Mouse (Mus musculus) heart, adult 2 months (tissue): ENCODE measurements around the gene Gpx5. TPM values are rescaled to one million over a fixed set of nuclear protein-coding genes. Genes with fewer than 3 reads are reported as not detected.
A peak's percentile ranks its signal among the peaks of the same experiment; 100 is the strongest.

Experiments
- DNase-seq, 2 experiments: peaks; one replicate each; pipeline ENCODE4 v3.0.0; 2021
- H3K27ac ChIP-seq: fragments of 200-600 bp; 2 replicates; pipeline ENCODE4 v1.8.1; 2022
- H3K27me3 ChIP-seq: fragments of 200-500 bp; 2 replicates; pipeline ENCODE4 v1.6.1; 2012; ENCODE audit warnings: mild to moderate bottlenecking, low read length, inconsistent platforms, mixed read lengths; ENCODE audit not compliant: control insufficient read depth, insufficient read depth
- H3K36me3 ChIP-seq: fragments of 200-500 bp; 2 replicates; pipeline ENCODE4 v1.6.1; 2012; ENCODE audit warnings: low read length, inconsistent platforms; ENCODE audit not compliant: control insufficient read depth, insufficient read depth
- H3K4me1 ChIP-seq: fragments of 200-500 bp; 2 replicates; pipeline ENCODE4 v1.6.1; 2011; ENCODE audit warnings: low read length; ENCODE audit not compliant: control insufficient read depth, insufficient read depth
- H3K4me3 ChIP-seq: fragments of 200-600 bp; 2 replicates; pipeline ENCODE4 v1.8.1; 2022
- H3K79me2 ChIP-seq: fragments of 200-500 bp; replicated peaks from 2 replicates; pipeline ENCODE4 v1.6.1; 2012; ENCODE audit warnings: mild to moderate bottlenecking, inconsistent platforms, low read length, moderate library complexity, mixed read lengths; ENCODE audit not compliant: control insufficient read depth, insufficient read depth
- H3K9ac ChIP-seq: fragments of 200-500 bp; 2 replicates; pipeline ENCODE4 v1.6.1; 2012; ENCODE audit warnings: low read depth, mild to moderate bottlenecking, control low read depth, inconsistent platforms, low read length, mixed read lengths
- CTCF ChIP-seq: fragments of 200-600 bp; IDR thresholded peaks from 2 replicates; pipeline ENCODE4 v1.8.1; 2022; ENCODE audit warnings: antibody characterized with exemption, mild to moderate bottlenecking, moderate library complexity
- EP300 ChIP-seq: fragments of 200-500 bp; IDR thresholded peaks from 2 replicates; pipeline ENCODE4 v1.6.1; 2011; ENCODE audit warnings: low read depth, low read length, control low read depth; ENCODE audit not compliant: insufficient read depth
- POLR2A ChIP-seq: fragments of 200-500 bp; IDR thresholded peaks from 2 replicates; pipeline ENCODE4 v1.6.1; 2011; ENCODE audit warnings: mild to moderate bottlenecking, low read depth, low read length, control low read depth; ENCODE audit not compliant: insufficient read depth
- WGBS: fragments of 180-500 bp; shearing (Covaris S2); methylation state at CpG from one replicate; pipeline ENCODE4 v1.1.7; 2018; 5-methylcytosine and 5-hydroxymethylcytosine counted together
- intact Hi-C: fragments of 180-260 bp; cut with DNase I; formaldehyde crosslinking; loops from one replicate; pipeline ENCODE4 v1.15.1; 2025
- polyA plus RNA-seq: library from polyadenylated mRNA; depleted of rRNA; stranded (reverse); fragments of >200 nt; gene quantifications from 2 replicates; pipeline ENCODE4 v1.2.3, GENCODE M21; 2012; rRNA removed
- total RNA-seq, 2 experiments: library from RNA; stranded (reverse); gene quantifications; 2 replicates each; pipeline ENCODE4 v1.2.3; 2021

Gene Gpx5
- total and polyA plus RNA-seq, 3 experiments, result not detected

GRCm38 (mm10) chr13:21244089-21244488, 48.4 kb downstream of the Gpx5 start:
- intact Hi-C loops, result no loop called here
- TF ChIP-seq POLR2A, result no peak
- TF ChIP-seq CTCF, result no peak
- no peak for TF ChIP-seq EP300
- no peak overlapping the region for H3K9ac ChIP-seq
- H3K4me3 ChIP-seq, result no peak overlapping the region
- no peaks in the 10 kb centered on the region for H3K36me3 ChIP-seq
- 82% methylated on average over 5 of the region's 5 CpGs for WGBS
- H3K79me2 ChIP-seq, result no peaks in the 10 kb centered on the region
- H3K27ac ChIP-seq, result no peak overlapping the region
- peaks cover 3% of the 10 kb centered on the region; the same call in 1 of the 2 replicates for H3K27me3 ChIP-seq
- no peaks in the 10 kb centered on the region; the same call in 1 of the 2 replicates for H3K4me1 ChIP-seq
- DNase-seq, result no peak

GRCm38 (mm10) chr13:21243196-21243595, 49.3 kb downstream of the Gpx5 start:
- intact Hi-C loops, result no loop called here
- TF ChIP-seq POLR2A (no peak), EP300 (no peak), CTCF (no peak)
- H3K4me1 ChIP-seq, result no peaks in the 10 kb centered on the region; the same call in 1 of the 2 replicates
- H3K36me3 ChIP-seq, result no peaks in the 10 kb centered on the region
- no peak overlapping the region for H3K9ac ChIP-seq
- 26% methylated on average over 13 of the region's 13 CpGs for WGBS
- H3K79me2 ChIP-seq, result no peaks in the 10 kb centered on the region
- peak overlapping the region; percentile 23 for H3K4me3 ChIP-seq
- peaks cover 3% of the 10 kb centered on the region; the same call in 1 of the 2 replicates for H3K27me3 ChIP-seq
- DNase-seq, result no peak
- no peak overlapping the region for H3K27ac ChIP-seq

GRCm38 (mm10) chr13:21242408-21243125, 50.0 kb downstream of the Gpx5 start:
- no peak for TF ChIP-seq EP300
- no peak for TF ChIP-seq POLR2A
- no peak for TF ChIP-seq CTCF
- intact Hi-C loops, result no loop called here
- peak overlapping the region; percentile 23 for H3K4me3 ChIP-seq
- H3K27ac ChIP-seq, result no peak overlapping the region
- 19% methylated on average over 16 of the region's 16 CpGs for WGBS
- no peak for DNase-seq
- H3K27me3 ChIP-seq, result peaks cover 3% of the 10 kb centered on the region; the same call in 1 of the 2 replicates
- H3K9ac ChIP-seq, result no peak overlapping the region
- no peaks in the 10 kb centered on the region for H3K79me2 ChIP-seq
- H3K36me3 ChIP-seq, result no peaks in the 10 kb centered on the region
- no peaks in the 10 kb centered on the region; the same call in 1 of the 2 replicates for H3K4me1 ChIP-seq

DNA sequence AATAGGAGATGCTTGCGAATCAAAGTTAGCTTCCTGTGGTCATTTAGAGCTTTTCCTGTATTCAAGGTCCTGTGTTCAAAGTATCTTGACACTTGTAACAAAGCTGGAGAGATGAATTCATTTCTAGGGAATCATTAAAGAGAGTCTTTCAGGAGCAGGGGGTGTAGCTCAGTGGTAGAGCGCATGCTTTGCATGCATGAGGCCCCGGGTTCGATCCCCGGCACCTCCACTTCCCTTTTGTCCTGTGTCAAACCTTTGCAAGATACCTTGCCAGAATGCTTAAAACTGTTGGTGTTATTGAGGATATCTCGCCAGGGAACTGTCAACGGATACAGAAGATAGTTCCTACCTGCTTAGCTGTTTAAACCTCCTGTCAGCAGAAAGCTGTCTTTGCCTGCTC, 51.7 kb downstream of the Gpx5 start:
- no peak overlapping the region for H3K27ac ChIP-seq
- TF ChIP-seq CTCF (no peak), EP300 (no peak), POLR2A (no peak)
- peaks cover 3% of the 10 kb centered on the region; the same call in 1 of the 2 replicates for H3K27me3 ChIP-seq
- intact Hi-C loops, result no loop called here
- no peak for DNase-seq
- no peaks in the 10 kb centered on the region for H3K4me1 ChIP-seq
- H3K4me3 ChIP-seq, result no peak overlapping the region
- no peak overlapping the region for H3K9ac ChIP-seq
- no peaks in the 10 kb centered on the region for H3K36me3 ChIP-seq
- no peaks in the 10 kb centered on the region for H3K79me2 ChIP-seq
- 28% methylated on average over 7 of the region's 7 CpGs for WGBS

DNA sequence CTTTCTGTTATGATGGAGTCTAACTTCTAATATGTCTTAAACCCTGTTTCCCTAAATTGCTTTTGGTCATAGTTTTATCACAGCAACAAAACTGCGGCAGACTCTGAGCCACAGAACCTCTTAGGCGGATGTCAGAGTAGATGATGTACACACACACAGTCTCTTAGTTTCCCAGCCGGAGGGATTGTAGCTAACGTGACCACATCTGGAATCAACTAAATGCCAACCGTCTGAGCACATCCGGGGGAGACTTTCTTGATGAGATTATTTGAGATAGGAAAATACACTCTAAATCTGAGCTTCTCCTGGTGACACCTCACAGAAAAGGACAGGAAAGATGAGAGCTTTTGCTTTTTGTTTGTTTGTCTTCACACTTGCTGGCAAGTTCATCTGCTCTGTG, 55.4 kb downstream of the Gpx5 start:
- Histone ChIP-seq H3K79me2 (no peaks in the 10 kb centered on the region), H3K36me3 (no peaks in the 10 kb centered on the region), H3K4me3 (no peak overlapping the region), H3K27ac (no peak overlapping the region), H3K27me3 (peaks cover 1% of the 10 kb centered on the region; the same call in 1 of the 2 replicates), H3K9ac (no peak overlapping the region), H3K4me1 (no peaks in the 10 kb centered on the region)
- no peak for DNase-seq
- TF ChIP-seq CTCF (no peak), EP300 (no peak), POLR2A (no peak)
- intact Hi-C loops, result loop anchor here (10.0 kb wide), 1 partner anchor 88 kb away; no protein-coding TSS in a partner anchor
- WGBS, result 61% methylated on average over 6 of the region's 6 CpGs

- Histone ChIP-seq H3K27me3 (peaks cover 1% of the 10 kb centered on the region; the same call in 1 of the 2 replicates), H3K36me3 (no peaks in the 10 kb centered on the region), H3K4me1 (no peaks in the 10 kb centered on the region), H3K9ac (no peak overlapping the region), H3K4me3 (no peak overlapping the region), H3K79me2 (no peaks in the 10 kb centered on the region), H3K27ac (no peak overlapping the region)
- WGBS, result 74% methylated on average over 2 of the region's 2 CpGs
- DNase-seq, result no peak
- intact Hi-C loops, result loop anchor here (10.0 kb wide), 1 partner anchor 88 kb away; no protein-coding TSS in a partner anchor
- TF ChIP-seq EP300 (no peak), POLR2A (no peak), CTCF (no peak)
These were observed 55.8 kb downstream of the Gpx5 start for GRCm38 (mm10) chr13:21236714-21237113.

Other genes starting within 250 kb of the Gpx5 start
- not detected for gene Olfr1370, start 217.8 kb downstream of the Gpx5 start, total RNA-seq
- gene Olfr1370, start 217.8 kb downstream of the Gpx5 start, polyA plus RNA-seq, result not detected in 2 replicates
- not detected for gene Olfr1369-ps1, start 181.2 kb downstream of the Gpx5 start, total RNA-seq
- gene Olfr1369-ps1, start 181.2 kb downstream of the Gpx5 start, polyA plus RNA-seq, result not detected in 2 replicates
- gene Olfr263, start 163.1 kb downstream of the Gpx5 start, total RNA-seq, result not detected
- gene Olfr263, start 163.1 kb downstream of the Gpx5 start, polyA plus RNA-seq, result not detected in 2 replicates
- gene Olfr1368, start 146.9 kb downstream of the Gpx5 start, total RNA-seq, result not detected
- gene Olfr1368, start 146.9 kb downstream of the Gpx5 start, polyA plus RNA-seq, result not detected in 2 replicates
- 10 to 100 TPM; 18.8 to 19.8 TPM for gene Trim27, start 113.3 kb downstream of the Gpx5 start, total RNA-seq
- gene Trim27, start 113.3 kb downstream of the Gpx5 start, polyA plus RNA-seq, result 13.5 and 17.2 TPM in 2 replicates
- not detected for gene Gpx6, start 19.4 kb upstream of the Gpx5 start, total RNA-seq
- not detected in 2 replicates for gene Gpx6, start 19.4 kb upstream of the Gpx5 start, polyA plus RNA-seq
- gene Olfr1367, start 54.2 kb upstream of the Gpx5 start, total RNA-seq, result not detected
- gene Olfr1367, start 54.2 kb upstream of the Gpx5 start, polyA plus RNA-seq, result not detected in 2 replicates
- gene Zscan12, start 70.1 kb upstream of the Gpx5 start, total RNA-seq, result 1 to 10 TPM; 4.8 to 5.1 TPM
- gene Zscan12, start 70.1 kb upstream of the Gpx5 start, polyA plus RNA-seq, result 1.3 and 2.5 TPM in 2 replicates
- 10 to 100 TPM; 23.2 to 27.7 TPM for gene Zkscan3, start 110.0 kb upstream of the Gpx5 start, total RNA-seq
- 18.7 and 35.6 TPM in 2 replicates for gene Zkscan3, start 110.0 kb upstream of the Gpx5 start, polyA plus RNA-seq
- gene Pgbd1, start 148.3 kb upstream of the Gpx5 start, total RNA-seq, result under 1 TPM; 0.41 to 0.50 TPM
- 0.43 and 0.59 TPM in 2 replicates for gene Pgbd1, start 148.3 kb upstream of the Gpx5 start, polyA plus RNA-seq
- 10 to 100 TPM; 21.8 TPM for gene Zscan26, start 161.0 kb upstream of the Gpx5 start, total RNA-seq
- gene Zscan26, start 161.0 kb upstream of the Gpx5 start, polyA plus RNA-seq, result 14.8 and 25.6 TPM in 2 replicates
- under 1 TPM; 0.34 to 0.99 TPM for gene Nkapl, start 175.8 kb upstream of the Gpx5 start, total RNA-seq
- 0.18 TPM in 1 of 2 replicates, not detected in the other for gene Nkapl, start 175.8 kb upstream of the Gpx5 start, polyA plus RNA-seq
- gene Zkscan4, start 186.2 kb upstream of the Gpx5 start, total RNA-seq, result 1 to 10 TPM in 1 of 2 experiments, under 1 TPM in 1; 0.77 to 1.1 TPM
- 0.47 and 0.94 TPM in 2 replicates for gene Zkscan4, start 186.2 kb upstream of the Gpx5 start, polyA plus RNA-seq
- gene Gm10065, start 186.7 kb upstream of the Gpx5 start, total RNA-seq, result not detected
- gene Gm10065, start 186.7 kb upstream of the Gpx5 start, polyA plus RNA-seq, result not detected in 2 replicates
- 10 to 100 TPM; 25.4 to 27.3 TPM for gene AK157302, start 202.5 kb upstream of the Gpx5 start, total RNA-seq
- 0.82 and 2.0 TPM in 2 replicates for gene AK157302, start 202.5 kb upstream of the Gpx5 start, polyA plus RNA-seq
- gene Gm11273, start 208.7 kb upstream of the Gpx5 start, total RNA-seq, result 100 to 1,000 TPM; 241 to 252 TPM
- 65.2 and 74.9 TPM in 2 replicates for gene Gm11273, start 208.7 kb upstream of the Gpx5 start, polyA plus RNA-seq
- gene Zkscan8, start 238.4 kb upstream of the Gpx5 start, total RNA-seq, result 10 to 100 TPM in 1 of 2 experiments, 1 to 10 TPM in 1; 9.1 to 12.3 TPM
- 2.8 and 6.3 TPM in 2 replicates for gene Zkscan8, start 238.4 kb upstream of the Gpx5 start, polyA plus RNA-seq